Mouse (Mus musculus): ENCODE results near the gene Rad50.
A peak's percentile ranks its signal among the peaks of the same experiment; 100 is the strongest.

Rad50 gene

GRCm38 (mm10) chr11:53632122-53632733, 74.9 kb downstream of the Rad50 start:
- DNase-seq: no peak

GRCm38 (mm10) chr11:53627859-53628258, 79.3 kb downstream of the Rad50 start:
- DNase-seq: peak; percentile 73 to 78

- DNase-seq: no peak
Observed at GRCm38 (mm10) chr11:53626802-53627373, 80.2 kb downstream of the Rad50 start.

GRCm38 (mm10) chr11:53624124-53624523, 83.0 kb downstream of the Rad50 start:
- no peak for DNase-seq

- DNase-seq: no peak
Observed at GRCm38 (mm10) chr11:53623573-53623972, 83.5 kb downstream of the Rad50 start.

- no peak for DNase-seq
Observed at GRCm38 (mm10) chr11:53622440-53622806, 84.7 kb downstream of the Rad50 start.

- DNase-seq: no peak
Observed at GRCm38 (mm10) chr11:53621582-53622439, 85.3 kb downstream of the Rad50 start.

- no peak for DNase-seq
Observed at GRCm38 (mm10) chr11:53620094-53620493, 87.0 kb downstream of the Rad50 start.

GRCm38 (mm10) chr11:53619428-53619827, 87.7 kb downstream of the Rad50 start:
- DNase-seq: no peak

GRCm38 (mm10) chr11:53618619-53619198, 88.4 kb downstream of the Rad50 start, which contains the start of gene Il4:
Il4 (minus strand) TSS chr11:53618669.
- DNase-seq: no peak

- no peak for DNase-seq
Observed at GRCm38 (mm10) chr11:53617562-53618109, 89.5 kb downstream of the Rad50 start.

GRCm38 (mm10) chr11:53616748-53617558, 90.2 kb downstream of the Rad50 start:
- DNase-seq: no peak

GRCm38 (mm10) chr11:53615575-53615974, 91.5 kb downstream of the Rad50 start:
- no peak for DNase-seq

GRCm38 (mm10) chr11:53615172-53615571, 91.9 kb downstream of the Rad50 start:
- DNase-seq: no peak

GRCm38 (mm10) chr11:53609672-53610071, 97.4 kb downstream of the Rad50 start:
- DNase-seq: no peak

GRCm38 (mm10) chr11:53609231-53609630, 97.9 kb downstream of the Rad50 start:
- DNase-seq: no peak

GRCm38 (mm10) chr11:53605609-53606008, 101.5 kb downstream of the Rad50 start:
- DNase-seq: no peak

- DNase-seq: no peak
Observed at GRCm38 (mm10) chr11:53604983-53605382, 102.1 kb downstream of the Rad50 start.

Measured in B cell, adult 2 months (primary cell).